8 mouse cellular contexts compared by ENCODE assay signal in the genomic region with DNA sequence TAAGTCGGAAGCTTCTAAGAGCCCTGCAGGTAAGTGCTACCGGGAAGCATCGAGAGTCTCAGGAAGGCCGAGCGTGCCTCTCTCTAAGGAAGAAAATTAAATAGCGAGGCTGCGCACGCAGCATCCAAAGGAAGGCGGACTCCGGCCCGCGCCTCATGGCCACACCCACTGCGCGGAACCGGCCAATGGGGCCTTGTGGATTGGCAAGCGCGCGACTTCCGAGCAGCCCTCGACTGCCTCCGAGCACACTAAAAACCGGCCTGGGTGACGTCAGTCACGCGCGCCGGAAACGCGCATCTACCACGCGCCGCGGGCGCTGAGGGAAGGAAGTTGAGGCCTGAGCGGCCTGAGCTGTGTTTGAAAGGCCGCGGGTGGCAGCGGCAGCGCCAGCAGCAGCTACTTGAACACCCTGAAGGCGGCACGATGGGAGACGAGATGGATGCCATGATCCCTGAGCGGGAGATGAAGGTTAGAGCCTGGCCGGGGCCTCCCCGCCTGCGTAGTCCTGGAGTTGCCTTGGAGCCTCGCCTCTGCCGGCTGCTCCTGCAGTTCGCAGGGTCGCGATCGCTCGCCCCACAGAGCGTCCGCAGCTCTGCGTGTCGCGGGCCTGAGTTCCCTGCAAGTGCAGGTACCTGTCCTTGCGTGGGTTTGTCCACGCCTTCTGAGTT. TPM values are rescaled to one million over a fixed set of nuclear protein-coding genes. Genes with fewer than 3 reads are reported as not detected.
DNase-seq lines count a peak whose midpoint lies in the region; ATAC-seq and TF ChIP-seq lines count a peak whose summit lies in the region.

A gene (plus strand): TSS at position 296 of the 668 bp plus-strand sequence.

- H3K27me3 ChIP-seq in G1E (ENCODE audit: insufficient read depth, low read length), result peaks cover 29% of the 10 kb centered on the region
- H3K27me3 ChIP-seq in forebrain, embryonic 16.5 days (replicated peaks; ENCODE audit: control insufficient read depth, insufficient read depth, low read length), result no peaks in the 10 kb centered on the region
- no peaks in the 10 kb centered on the region for H3K27me3 ChIP-seq in lung, embryonic 14.5 days (ENCODE audit: insufficient read depth, low read length)
- no peaks in the 10 kb centered on the region for H3K27me3 ChIP-seq in thymus, adult 2 months (ENCODE audit: control insufficient read depth, insufficient read depth, low read length)

- TF ChIP-seq POLR2A in olfactory bulb, adult 2 months (IDR thresholded peaks at IDR 0.05; ENCODE audit: insufficient read depth, low read depth, low read length), result peak; percentile 80; the same call in 1 of the 2 replicates
- TF ChIP-seq POLR2A in thymus, adult 2 months (IDR thresholded peaks at IDR 0.05; ENCODE audit: control insufficient read depth, extremely low read depth, insufficient read depth, low read length, poor library complexity), result peak; percentile 74; the same call in 1 of the 2 replicates

- H3K9ac ChIP-seq in forebrain, embryonic 16.5 days (replicated peaks; ENCODE audit: low read depth, low read length), result peak within 1 kb of the TSS; percentile 83
- H3K9ac ChIP-seq in lung, embryonic 14.5 days, result peak within 1 kb of the TSS; percentile 83

- peak within 1 kb of the TSS; percentile 96 for H3K4me3 ChIP-seq in G1E (ENCODE audit: low read depth, low read length)
- peak within 1 kb of the TSS; percentile 76 for H3K4me3 ChIP-seq in forebrain, embryonic 16.5 days (replicated peaks; ENCODE audit: low read length)
- H3K4me3 ChIP-seq in layer of hippocampus, adult 2 months, result peak within 1 kb of the TSS; percentile 97
- H3K4me3 ChIP-seq in lung, embryonic 14.5 days (ENCODE audit: low read depth, low read length), result peak within 1 kb of the TSS; percentile 77
- H3K4me3 ChIP-seq in olfactory bulb, adult 2 months (ENCODE audit: insufficient read depth, low read depth, low read length), result peak within 1 kb of the TSS; percentile 93
- H3K4me3 ChIP-seq in thymus, adult 2 months (ENCODE audit: control insufficient read depth, insufficient read depth, low read length), result peak within 1 kb of the TSS; percentile 85

- peak within 1 kb of the TSS; percentile 81 for H3K27ac ChIP-seq in forebrain, embryonic 16.5 days (ENCODE audit: low read length)
- peak within 1 kb of the TSS; percentile 93 for H3K27ac ChIP-seq in layer of hippocampus, adult 2 months
- H3K27ac ChIP-seq in lung, embryonic 14.5 days (ENCODE audit: low read depth), result peak within 1 kb of the TSS; percentile 74
- H3K27ac ChIP-seq in olfactory bulb, adult 2 months (ENCODE audit: insufficient read depth, low read depth, low read length), result peak within 1 kb of the TSS; percentile 69
- peak within 1 kb of the TSS; percentile 32; the same call in 1 of the 2 replicates for H3K27ac ChIP-seq in thymus, adult 2 months (ENCODE audit: control insufficient read depth, insufficient read depth, low read length)

- H3K9me3 ChIP-seq in G1E (replicated peaks), result no peaks in the 10 kb centered on the region
- H3K9me3 ChIP-seq in forebrain, embryonic 16.5 days (ENCODE audit: control insufficient read depth, low read length), result no peaks in the 10 kb centered on the region
- no peaks in the 10 kb centered on the region for H3K9me3 ChIP-seq in lung, embryonic 14.5 days (ENCODE audit: low read depth, low read length)

- H3K4me2 ChIP-seq in forebrain, embryonic 16.5 days (ENCODE audit: low read length), result peak within 1 kb of the TSS; percentile 80
- H3K4me2 ChIP-seq in lung, embryonic 14.5 days, result peak within 1 kb of the TSS; percentile 84

- WGBS in forebrain, embryonic 16.5 days, result under 1% methylated on average over 60 of the region's 60 CpGs
- WGBS in lung, embryonic 14.5 days, result under 1% methylated on average over 60 of the region's 60 CpGs
- WGBS in olfactory bulb, adult 2 months, result under 1% methylated on average over 60 of the region's 60 CpGs
- under 1% methylated on average over 60 of the region's 60 CpGs for WGBS in thymus, adult 2 months

- peaks cover 26% of the 10 kb centered on the region for H3K4me1 ChIP-seq in G1E (ENCODE audit: insufficient read depth, low read depth, low read length)
- H3K4me1 ChIP-seq in forebrain, embryonic 16.5 days (replicated peaks; ENCODE audit: control insufficient read depth, insufficient read depth, low read length), result peaks cover 14% of the 10 kb centered on the region
- H3K4me1 ChIP-seq in lung, embryonic 14.5 days (ENCODE audit: insufficient read depth), result peaks cover 4% of the 10 kb centered on the region; the same call in 1 of the 2 replicates
- H3K4me1 ChIP-seq in olfactory bulb, adult 2 months (ENCODE audit: control insufficient read depth, insufficient read depth, low read length), result peaks cover 2% of the 10 kb centered on the region; the same call in 1 of the 2 replicates
- H3K4me1 ChIP-seq in thymus, adult 2 months (replicated peaks; ENCODE audit: control insufficient read depth, insufficient read depth, low read length), result peaks cover 2% of the 10 kb centered on the region

- peak; percentile 99 for DNase-seq in G1E (ENCODE audit: low spot score)
- DNase-seq in cerebellum, adult 18-20 months, result peak; percentile 99 to 100
- peak; percentile 99 to 100 for DNase-seq in heart, postnatal 36 days
- peak; percentile 98 to 100 for DNase-seq in layer of hippocampus, adult 2 months (ENCODE audit: low spot score in 2 of 2)
- DNase-seq in lung, embryonic 14.5 days, result peak; percentile 100
- peak; percentile 100 for DNase-seq in thymus, adult 2 months

- H3K36me3 ChIP-seq in G1E (replicated peaks), result peaks cover 36% of the 10 kb centered on the region
- peaks cover 13% of the 10 kb centered on the region for H3K36me3 ChIP-seq in forebrain, embryonic 16.5 days (ENCODE audit: control insufficient read depth, insufficient read depth)
- H3K36me3 ChIP-seq in lung, embryonic 14.5 days (ENCODE audit: insufficient read depth), result peaks cover 40% of the 10 kb centered on the region
- H3K36me3 ChIP-seq in thymus, adult 2 months (ENCODE audit: control insufficient read depth, insufficient read depth, low read length), result peaks cover 28% of the 10 kb centered on the region

- intact Hi-C loops in heart, postnatal 36 days (cut with DNase I), result loop anchor here (5.0 kb wide), 1 partner anchor 163 kb away; no protein-coding TSS in a partner anchor

- no peak for TF ChIP-seq CTCF in G1E (IDR thresholded peaks at IDR 0.05; ENCODE audit: low read depth, low read length)
- no peak for TF ChIP-seq CTCF in layer of hippocampus, adult 2 months (conservative IDR thresholded peaks at IDR 0.05)
- no peak for TF ChIP-seq CTCF in lung, embryonic 14.5 days (IDR thresholded peaks at IDR 0.05; ENCODE audit: low read depth)
- TF ChIP-seq CTCF in olfactory bulb, adult 2 months (IDR thresholded peaks at IDR 0.05; ENCODE audit: insufficient read depth, low read depth, low read length), result no peak
- peak; percentile 54; the same call in 1 of the 2 replicates for TF ChIP-seq CTCF in thymus, adult 2 months (IDR thresholded peaks at IDR 0.05; ENCODE audit: borderline replicate concordance, control insufficient read depth, extremely low read depth, insufficient read depth, low read length, poor library complexity)

- ATAC-seq in G1E (ENCODE audit: extremely low read depth, insufficient number of reproducible peaks, low FRiP score, poor library complexity, severe bottlenecking), result peak; percentile 96
- ATAC-seq in forebrain, embryonic 16.5 days, result peak; percentile 100
- ATAC-seq in lung, embryonic 14.5 days (ENCODE audit: insufficient read depth), result peak; percentile 99

RNA-seq across cellular contexts. Expression of the gene that starts here (rescaled TPM):
- total RNA-seq in G1E (2014; fragmentation: Nextera tagmentation) (90.8 and 103 TPM in 2 replicates), G1E (2017) (49.4 and 55.5 TPM in 2 replicates)
- 20.2 and 33.1 TPM in 2 replicates for polyA plus RNA-seq in G1E (2012)
- polyA plus RNA-seq in forebrain, embryonic 16.5 days (2015; fragmentation: Nextera tagmentation; extraction: Ambion mirVana), result 67.8 and 69.2 TPM in 2 replicates
- total RNA-seq in heart, postnatal 36 days (2021), result 10 to 100 TPM; 33.4 to 34.5 TPM
- total RNA-seq in layer of hippocampus, adult 2 months (2021), result 10 to 100 TPM; 67.0 to 69.3 TPM
- polyA plus RNA-seq in lung, embryonic 14.5 days (2014; fragmentation: Nextera tagmentation; extraction: Ambion mirVana), result 82.4 and 84.6 TPM in 2 replicates
- polyA plus RNA-seq in olfactory bulb, adult 2 months (2012; ENCODE audit: insufficient read depth, insufficient read length, low replicate concordance, missing spikeins), result not detected in 2 replicates
- 75.8 and 82.8 TPM in 2 replicates for polyA plus RNA-seq in thymus, adult 2 months (2012; rRNA removed)

Comparison
In these comparisons a context has a peak if more than half of its experiments do, and no peak if none do; other contexts are left out.
1. Peak in every context shown above with its lines: DNase-seq, ATAC-seq, H3K4me3 ChIP-seq and H3K27ac ChIP-seq.
2. H3K27ac ChIP-seq: peak in every context shown above with its lines; median percentile 93 in layer of hippocampus, adult 2 months; 81 in forebrain, embryonic 16.5 days; 74 in lung, embryonic 14.5 days; 69 in olfactory bulb, adult 2 months; 32 in thymus, adult 2 months.